17 mouse cellular contexts compared by ENCODE assay signal in genomic region chr1:69549987-69550386, GRCm38 (mm10).
A peak's percentile ranks its signal among the peaks of the same experiment; 100 is the strongest.
DNase-seq lines count a peak whose midpoint lies in the region; TF ChIP-seq lines count a peak whose summit lies in the region.
"Had no signal": no experiment of that assay in that cellular context is flagged by ENCODE, and none has a peak within 500 bp of the region (broad histone marks: within the 10 kb centered on the region; RNA-seq: fewer than 3 reads in every experiment).

No protein-coding gene starts in this region.

- H3K9me3 ChIP-seq in MEL (replicated peaks; ENCODE audit: insufficient read depth, low read length), result no peaks in the 10 kb centered on the region
- H3K9me3 ChIP-seq: G1E had no signal

- H3K79me2 ChIP-seq in MEL (ENCODE audit: control insufficient read depth, insufficient read depth, low read length, poor library complexity), result no peaks in the 10 kb centered on the region

- no peak overlapping the region for H3K27ac ChIP-seq in MEL (ENCODE audit: control insufficient read depth, low read depth, low read length)

- TF ChIP-seq RAD21 in MEL (IDR thresholded peaks at IDR 0.05; ENCODE audit: low read depth, low read length), result no peak

- no peak; a peak in 1 of 4 replicates for TF ChIP-seq EP300 in MEL (IDR thresholded peaks at IDR 0.05; ENCODE audit: low read depth in 1 of 2, low read length in 2 of 2)

- H3K36me3 ChIP-seq in MEL (ENCODE audit: control insufficient read depth in 1 of 2, insufficient read depth in 2 of 2, low read length in 2 of 2), result peaks cover 0 to 39% of the 10 kb centered on the region in 2 experiments; a peak in 2 of 4 replicates

- TF ChIP-seq CTCF in MEL (IDR thresholded peaks at IDR 0.05 in 2 of 3, conservative IDR thresholded peaks at IDR 0.05 in 1 of 3; ENCODE audit: control insufficient read depth in 1 of 3, insufficient read depth in 1 of 3, low read depth in 2 of 3, low read length in 3 of 3, poor library complexity in 1 of 3, severe bottlenecking in 1 of 3), result no peak

- no peak overlapping the region for H3K9ac ChIP-seq in MEL (ENCODE audit: control insufficient read depth, low read depth, low read length, poor library complexity, severe bottlenecking)

- DNase-seq in MEL (ENCODE audit: low read depth, low spot score), result no peak
- DNase-seq in spleen, adult 12 weeks (ENCODE audit: low spot score), result no peak
- DNase-seq: adrenal gland, adult 2 months; adrenal gland, adult 8-10 months; adrenal gland, postnatal 10 days; adrenal gland, postnatal 14 days; adrenal gland, postnatal 25 days; adrenal gland, postnatal 36 days; B cell, adult 2 months; cerebellum, adult 11 months; cerebellum, adult 11-12 months; cerebellum, adult 18-20 months; cerebellum, adult 2 months; cerebellum, adult 8-10 months had no signal

- H3K27me3 ChIP-seq in MEL (ENCODE audit: control insufficient read depth in 1 of 2, insufficient read depth in 2 of 2, low read length in 2 of 2), result no peaks in the 10 kb centered on the region
- H3K27me3 ChIP-seq: CH12.LX, Patski had no signal

- H3K4me3 ChIP-seq in MEL (ENCODE audit: control insufficient read depth in 1 of 2, insufficient read depth in 1 of 2, low read depth in 2 of 2, low read length in 2 of 2), result no peak overlapping the region

- H3K4me1 ChIP-seq in MEL (ENCODE audit: control insufficient read depth in 1 of 2, insufficient read depth in 2 of 2, low read length in 2 of 2), result peaks cover 19 to 25% of the 10 kb centered on the region in 2 experiments

- no peak for TF ChIP-seq POLR2A in MEL (IDR thresholded peaks at IDR 0.05; ENCODE audit: control insufficient read depth in 1 of 2, insufficient read depth in 1 of 2, low read depth in 1 of 2, low read length in 2 of 2, poor library complexity in 1 of 2)

TF ChIP-seq in MEL, 35 proteins besides CTCF, POLR2A, EP300 and RAD21:
- TF ChIP-seq GABPA (IDR thresholded peaks at IDR 0.05; ENCODE audit: low read depth, low read length), result no peak
- no peak for TF ChIP-seq JUND (IDR thresholded peaks at IDR 0.05; ENCODE audit: low read depth, low read length)
- no peak for TF ChIP-seq MYB (IDR thresholded peaks at IDR 0.05; ENCODE audit: low read depth, low read length)
- TF ChIP-seq GATA1 (IDR thresholded peaks at IDR 0.05; ENCODE audit: low read depth, low read length), result 0 out of 2 replicates have a peak, but pooled peaks have one; percentile 14
- peak; percentile 91; the same call in 1 of the 2 replicates for TF ChIP-seq MEF2A (IDR thresholded peaks at IDR 0.05; ENCODE audit: extremely low read depth, insufficient replicate concordance, low read depth, low read length, poor library complexity, severe bottlenecking)
TF ChIP-seq in MEL: peak in this region for 2.
